Mouse (Mus musculus): ENCODE measurements around the gene Bcl2l10.

DNA sequence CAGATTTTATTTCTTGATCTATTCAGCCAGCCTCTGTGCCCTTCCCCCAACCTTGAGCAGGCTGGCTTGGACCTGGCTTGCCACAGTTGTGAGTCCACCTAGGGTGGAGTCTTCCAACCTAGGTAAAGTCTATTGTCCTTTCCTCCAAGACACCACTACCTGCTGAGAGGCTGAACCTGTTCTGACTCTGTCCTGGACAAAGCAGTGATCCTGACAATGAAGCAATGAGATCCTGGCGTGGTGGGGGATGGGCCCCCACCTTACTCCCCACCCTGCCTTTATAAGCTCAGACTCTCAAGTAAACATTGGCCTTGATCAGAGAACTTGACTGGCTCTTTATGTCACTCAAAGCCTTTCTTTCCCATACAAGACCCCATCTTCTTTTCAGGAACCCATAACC is 28.9 kb downstream of the Bcl2l10 start:
- TF ChIP-seq CTCF (conservative IDR thresholded peaks at IDR 0.05; ENCODE audit: low read length) (no peak; the same call in 1 of the 2 replicates), NANOG (IDR thresholded peaks at IDR 0.05; ENCODE audit: borderline replicate concordance, low read length) (peak; percentile 70), POU5F1 (IDR thresholded peaks at IDR 0.05; ENCODE audit: borderline replicate concordance, low read length) (no peak)
